Mouse (Mus musculus) hindbrain, embryonic 13.5 days (tissue): ENCODE measurements around the gene Sost. TPM values are rescaled to one million over a fixed set of nuclear protein-coding genes. Genes with fewer than 3 reads are reported as not detected.

Source experiments
- ATAC-seq: fragments of 200-750 bp; cut with Nextera tagmentation; 2 replicates; pipeline ENCODE4 v1.8.0; 2017; ENCODE audit warnings: moderate TSS enrichment; ENCODE audit not compliant: low FRiP score
- H3K27ac ChIP-seq: fragments of 300-500 bp; sonication (generic); 2 replicates; pipeline ENCODE4 v1.5.1; 2015; ENCODE audit warnings: inconsistent platforms, mild to moderate bottlenecking, moderate library complexity
- H3K27me3 ChIP-seq: fragments of 300-500 bp; sonication (generic); 2 replicates; pipeline ENCODE4 v1.6.1; 2015; ENCODE audit warnings: mild to moderate bottlenecking, inconsistent platforms
- H3K36me3 ChIP-seq: fragments of 300-500 bp; sonication (generic); 2 replicates; pipeline ENCODE4 v1.6.1; 2015; ENCODE audit warnings: mild to moderate bottlenecking, inconsistent platforms
- H3K4me1 ChIP-seq: fragments of 300-500 bp; sonication (generic); replicated peaks from 2 replicates; pipeline ENCODE4 v1.6.1; 2015; ENCODE audit warnings: inconsistent platforms
- H3K4me2 ChIP-seq: fragments of 300-500 bp; sonication (generic); 2 replicates; pipeline ENCODE4 v1.6.1; 2015; ENCODE audit warnings: inconsistent platforms, mild to moderate bottlenecking, moderate library complexity
- H3K4me3 ChIP-seq: fragments of 300-500 bp; sonication (generic); 2 replicates; pipeline ENCODE4 v1.5.1; 2015; ENCODE audit warnings: mild to moderate bottlenecking, inconsistent platforms
- H3K9ac ChIP-seq: fragments of 300-500 bp; sonication (generic); 2 replicates; pipeline ENCODE4 v1.6.1; 2015; ENCODE audit warnings: mild to moderate bottlenecking, inconsistent platforms
- H3K9me3 ChIP-seq: fragments of 300-500 bp; sonication (generic); 2 replicates; pipeline ENCODE4 v1.6.1; 2016; ENCODE audit warnings: inconsistent platforms
- WGBS: fragments of 180-500 bp; shearing (Covaris S2); methylation state at CpG from one replicate; pipeline ENCODE4 v1.1.7; 2015; 5-methylcytosine and 5-hydroxymethylcytosine counted together
- polyA plus RNA-seq: library from polyadenylated mRNA; unstranded; fragments of >200 nt; fragmentation: Nextera tagmentation; extraction: Ambion mirVana; gene quantifications from 2 replicates; pipeline ENCODE4 v1.2.1, GENCODE M21; 2015

Gene Sost
- polyA plus RNA-seq, 1 experiment from 2014 or later: 0.42 TPM

DNA sequence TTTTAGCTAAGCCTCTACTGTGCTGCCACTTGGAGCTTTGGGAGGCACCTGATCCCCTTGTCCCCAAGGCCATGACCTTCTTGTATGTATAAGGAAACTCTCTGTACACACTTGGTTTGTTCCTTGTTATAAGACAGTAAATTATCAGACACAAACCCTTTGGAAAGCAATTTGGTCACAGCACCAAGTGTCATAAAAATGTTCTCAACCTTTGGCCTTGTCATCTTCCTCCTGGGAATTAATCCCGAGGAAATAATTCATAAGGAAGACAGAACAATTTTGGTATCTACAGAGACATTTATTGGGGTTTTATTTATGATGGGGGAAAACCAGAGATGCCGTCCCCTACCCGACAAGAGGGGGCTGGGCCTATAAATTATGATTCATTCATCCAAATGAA, 31.1 kb downstream of the Sost start:
- no peaks in the 10 kb centered on the region for H3K36me3 ChIP-seq
- H3K4me3 ChIP-seq: no peak overlapping the region
- no peaks in the 10 kb centered on the region for H3K9me3 ChIP-seq
- H3K27ac ChIP-seq: no peak overlapping the region
- no peak for ATAC-seq
- no peak overlapping the region for H3K4me2 ChIP-seq
- whole genome bisulfite sequencing: 87% methylated on average over 3 of the region's 3 CpGs
- H3K4me1 ChIP-seq: peaks cover 21% of the 10 kb centered on the region
- peaks cover 43% of the 10 kb centered on the region for H3K27me3 ChIP-seq
- H3K9ac ChIP-seq: no peak overlapping the region

DNA sequence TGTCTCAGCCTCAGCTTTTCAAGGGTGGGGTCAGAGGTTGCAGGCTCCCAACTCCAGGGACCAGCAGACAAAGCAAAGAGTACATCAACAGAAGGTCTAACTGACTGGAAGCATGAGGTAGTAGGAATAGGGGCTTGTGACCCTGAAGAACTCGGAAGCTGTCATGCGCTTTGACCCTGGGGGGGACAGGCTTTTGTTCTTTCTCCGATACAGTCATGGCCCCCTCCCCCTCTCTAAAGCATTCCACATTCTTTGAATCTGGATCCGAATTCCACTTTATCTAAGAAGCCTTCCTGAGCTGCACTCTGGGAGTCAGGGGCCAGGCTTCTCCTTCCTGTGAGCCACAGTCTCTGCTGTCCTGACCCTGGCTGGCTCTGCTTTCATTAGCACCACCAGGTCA, 34.8 kb downstream of the Sost start:
- WGBS: 52% methylated on average over 4 of the region's 4 CpGs
- Histone ChIP-seq H3K4me1 (peaks cover 8% of the 10 kb centered on the region), H3K4me3 (no peak overlapping the region), H3K9ac (no peak overlapping the region), H3K4me2 (no peak overlapping the region), H3K27me3 (peaks cover 29% of the 10 kb centered on the region), H3K36me3 (no peaks in the 10 kb centered on the region), H3K9me3 (no peaks in the 10 kb centered on the region), H3K27ac (no peak overlapping the region)
- ATAC-seq: no peak

DNA sequence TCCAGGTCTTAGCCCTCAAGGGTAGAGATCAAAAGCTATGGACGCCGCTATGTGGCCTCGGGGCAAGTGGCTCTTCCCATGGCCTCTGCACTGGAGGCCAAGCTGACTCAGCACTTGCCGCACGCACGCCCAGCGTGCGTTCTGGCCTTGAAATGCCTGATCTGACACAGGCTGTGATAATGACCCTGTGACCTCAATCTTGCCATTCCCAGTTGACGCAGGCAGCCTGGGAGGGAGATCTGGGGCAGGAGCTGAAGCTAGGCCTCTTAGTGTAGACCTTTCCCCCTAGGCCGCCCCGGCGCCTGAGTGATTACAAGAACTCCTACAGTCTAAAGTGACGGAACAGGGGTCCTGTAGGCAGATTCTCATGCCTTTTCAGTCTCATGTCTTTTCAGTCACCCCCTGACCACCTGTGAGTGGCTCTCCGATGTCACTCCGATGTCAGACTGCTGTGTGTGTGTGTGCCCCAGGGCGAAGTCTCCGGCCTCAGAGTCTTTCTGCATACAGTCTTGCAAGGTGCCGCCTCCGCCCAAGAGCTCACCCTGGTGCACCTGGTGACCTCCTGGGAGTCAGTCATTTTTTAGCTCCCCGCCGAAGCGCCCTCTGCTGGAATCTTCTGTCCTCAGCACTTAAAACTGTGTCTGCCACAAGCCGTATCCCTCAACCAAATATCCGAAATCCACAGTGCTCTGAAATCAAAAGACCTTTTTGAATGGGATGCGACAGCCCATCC, 38.6 kb downstream of the Sost start:
- H3K4me2 ChIP-seq: no peak overlapping the region
- no peak overlapping the region for H3K9ac ChIP-seq
- no peaks in the 10 kb centered on the region for H3K36me3 ChIP-seq
- H3K4me1 ChIP-seq: peaks cover 5% of the 10 kb centered on the region
- 30% methylated on average over 25 of the region's 25 CpGs for WGBS
- no peak overlapping the region for H3K4me3 ChIP-seq
- peaks cover 16% of the 10 kb centered on the region for H3K27me3 ChIP-seq
- no peak for ATAC-seq
- H3K27ac ChIP-seq: no peak overlapping the region
- H3K9me3 ChIP-seq: no peaks in the 10 kb centered on the region

DNA sequence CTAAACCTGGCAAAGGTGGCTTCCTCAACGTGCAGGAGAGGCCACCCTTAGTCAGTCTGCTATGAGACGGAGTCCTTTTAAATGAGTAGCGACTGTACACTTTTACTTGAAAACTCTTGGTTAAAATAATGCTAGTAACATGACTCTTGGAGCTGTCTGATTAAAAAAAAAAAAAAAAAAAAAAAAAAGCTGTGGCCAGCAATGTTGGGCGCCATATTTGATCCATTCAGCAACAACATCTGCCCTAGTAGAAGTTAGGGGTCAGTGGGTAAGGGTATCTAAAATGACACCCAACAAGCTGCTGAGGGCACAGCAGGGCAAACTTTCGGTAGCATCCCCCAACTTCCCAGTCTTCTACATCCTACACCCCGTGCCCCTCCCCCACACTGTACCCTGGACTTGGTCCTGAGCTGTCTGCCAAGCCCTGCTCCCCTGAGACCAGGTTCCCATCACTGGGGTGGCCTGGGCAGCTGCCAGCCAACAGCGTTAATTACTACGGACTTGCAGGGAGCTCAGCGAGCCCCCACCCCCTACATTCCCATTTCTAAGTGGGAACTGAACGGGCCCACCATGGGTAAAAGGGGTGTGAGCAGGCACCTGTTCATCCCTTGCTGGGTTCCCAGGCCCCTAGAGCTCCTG, 39.7 kb downstream of the Sost start:
- no peak for ATAC-seq
- Histone ChIP-seq H3K9ac (no peak overlapping the region), H3K4me3 (no peak overlapping the region), H3K27me3 (peaks cover 8% of the 10 kb centered on the region; the same call in 1 of the 2 replicates), H3K4me1 (peaks cover 5% of the 10 kb centered on the region), H3K9me3 (no peaks in the 10 kb centered on the region), H3K36me3 (no peaks in the 10 kb centered on the region), H3K4me2 (no peak overlapping the region), H3K27ac (no peak overlapping the region)
- 76% methylated on average over 10 of the region's 10 CpGs for WGBS

DNA sequence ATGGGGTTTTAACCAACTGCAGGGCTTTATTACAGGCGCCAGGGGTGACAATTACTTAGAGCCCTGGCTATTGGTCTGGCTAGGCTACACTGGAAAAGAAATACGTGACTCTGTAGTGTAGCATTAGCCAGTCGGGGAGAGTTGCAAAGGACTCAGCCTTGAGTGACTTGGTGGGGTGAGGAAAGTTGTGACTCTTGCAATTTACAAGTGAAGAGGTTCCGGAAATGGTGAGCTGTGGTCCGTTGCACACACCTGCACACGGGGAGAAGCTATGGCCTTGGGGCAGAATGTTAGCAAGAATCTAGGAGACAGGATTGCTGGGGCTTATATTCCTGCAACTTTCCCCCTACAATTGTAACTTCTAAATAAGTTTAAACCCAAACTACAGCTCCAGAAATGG, 41.2 kb downstream of the Sost start:
- Histone ChIP-seq H3K27me3 (peaks cover 15% of the 10 kb centered on the region; the same call in 1 of the 2 replicates), H3K4me1 (peaks cover 9% of the 10 kb centered on the region), H3K4me3 (no peak overlapping the region), H3K36me3 (no peaks in the 10 kb centered on the region), H3K9ac (no peak overlapping the region), H3K27ac (no peak overlapping the region), H3K9me3 (no peaks in the 10 kb centered on the region), H3K4me2 (no peak overlapping the region)
- no peak for ATAC-seq
- WGBS: 75% methylated on average over 6 of the region's 6 CpGs

DNA sequence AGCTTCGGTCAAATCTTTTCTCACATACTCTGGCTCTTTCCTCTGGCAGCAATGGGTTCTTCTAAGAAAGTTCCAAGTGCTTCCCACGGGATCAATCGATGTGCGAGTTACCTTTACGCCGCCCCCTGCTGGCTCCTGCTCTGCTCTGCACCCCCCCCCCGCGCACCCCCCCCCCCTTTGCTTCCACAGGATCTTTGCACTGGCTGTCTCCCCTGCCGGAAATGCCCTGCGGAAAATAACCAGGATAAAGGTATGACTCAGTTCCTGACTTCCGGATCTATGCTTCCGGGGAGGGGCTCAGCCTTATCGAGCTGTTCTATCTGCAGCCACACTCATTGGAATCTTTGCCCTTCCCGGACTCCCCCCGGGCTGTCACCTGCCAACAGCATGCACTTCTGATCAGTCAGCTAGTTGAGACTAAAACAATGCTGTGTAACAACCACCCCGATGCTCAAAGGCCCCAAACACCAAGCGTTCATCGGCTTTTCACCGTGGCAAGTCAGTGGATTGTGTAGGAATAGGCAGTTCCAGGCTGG, 42.3 kb downstream of the Sost start:
- 81% methylated on average over 15 of the region's 19 CpGs for WGBS
- ATAC-seq: no peak
- H3K27me3 ChIP-seq: peaks cover 20% of the 10 kb centered on the region; the same call in 1 of the 2 replicates

DNA sequence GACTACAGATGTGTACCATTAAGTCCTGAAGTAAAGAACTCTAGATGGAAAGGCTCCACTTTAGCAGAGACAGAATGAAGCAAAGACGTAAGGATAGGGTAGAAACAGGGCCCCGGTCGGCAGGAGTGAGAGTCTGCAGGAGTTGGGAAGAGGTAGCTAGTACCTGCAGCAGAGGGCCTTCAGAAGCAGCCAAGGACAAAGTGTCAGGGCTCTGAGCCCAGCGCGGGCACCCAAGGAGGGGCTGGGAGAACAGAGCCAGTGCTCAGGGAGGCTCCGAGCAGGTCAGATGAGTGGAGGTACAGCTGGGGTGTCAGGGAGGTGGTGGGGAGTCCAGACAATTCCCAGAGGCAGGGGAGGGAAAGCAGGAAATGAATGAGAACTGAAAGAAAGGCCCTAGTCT, 42.8 kb downstream of the Sost start:
- no peak overlapping the region for H3K9ac ChIP-seq
- peaks cover 9% of the 10 kb centered on the region for H3K4me1 ChIP-seq

More for the DNA sequence above, 42.3 kb downstream of the Sost start:
- no peak overlapping the region for H3K4me3 ChIP-seq
- H3K9ac ChIP-seq: no peak overlapping the region
- no peaks in the 10 kb centered on the region for H3K36me3 ChIP-seq
- H3K4me2 ChIP-seq: no peak overlapping the region
- peaks cover 9% of the 10 kb centered on the region for H3K4me1 ChIP-seq
- no peak overlapping the region for H3K27ac ChIP-seq
- H3K9me3 ChIP-seq: no peaks in the 10 kb centered on the region

DNA sequence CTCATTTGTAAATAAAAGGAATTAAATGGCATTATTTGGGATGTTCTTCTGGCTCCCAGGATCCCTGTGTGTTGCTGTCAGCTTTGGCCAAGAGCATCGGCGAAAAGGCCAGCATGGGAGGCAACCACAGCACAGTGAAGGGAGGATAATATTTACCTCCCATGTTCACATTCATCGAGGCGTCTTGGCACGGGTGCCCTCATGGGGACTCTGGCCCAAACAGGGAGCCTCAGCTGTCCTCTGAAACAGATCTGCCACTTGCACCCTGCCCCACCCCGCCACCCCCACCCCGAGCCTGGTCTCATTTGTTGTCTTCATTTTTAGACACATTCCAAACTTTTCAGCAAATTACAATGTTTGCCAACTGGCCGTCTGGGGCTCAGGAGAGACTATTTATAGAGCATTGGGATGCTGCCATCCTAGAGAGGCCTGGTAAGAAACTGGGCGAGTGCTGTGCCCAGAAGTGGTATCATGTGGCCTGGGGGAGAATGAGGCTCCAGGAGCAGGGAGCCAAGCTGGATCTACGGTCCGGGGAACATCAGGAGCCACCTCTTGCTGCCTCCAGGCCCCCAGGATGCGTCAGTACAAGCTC, 45.4 kb downstream of the Sost start:
- H3K36me3 ChIP-seq: no peaks in the 10 kb centered on the region
- peaks cover 40% of the 10 kb centered on the region for H3K27me3 ChIP-seq
- WGBS: 83% methylated on average over 12 of the region's 12 CpGs
- H3K9me3 ChIP-seq: no peaks in the 10 kb centered on the region
- 0 out of 2 replicates have a peak, but pooled peaks cover 4% of the 10 kb centered on the region for H3K4me1 ChIP-seq
- H3K9ac ChIP-seq: no peak overlapping the region
- ATAC-seq: no peak
- no peak overlapping the region for H3K4me3 ChIP-seq
- H3K27ac ChIP-seq: no peak overlapping the region
- H3K4me2 ChIP-seq: no peak overlapping the region

More for the DNA sequence above, 42.8 kb downstream of the Sost start:
- Histone ChIP-seq H3K27me3 (peaks cover 24% of the 10 kb centered on the region), H3K4me2 (no peak overlapping the region), H3K4me3 (no peak overlapping the region), H3K9me3 (no peaks in the 10 kb centered on the region), H3K36me3 (no peaks in the 10 kb centered on the region), H3K27ac (no peak overlapping the region)
- WGBS: 87% methylated on average over 6 of the region's 6 CpGs
- no peak for ATAC-seq

DNA sequence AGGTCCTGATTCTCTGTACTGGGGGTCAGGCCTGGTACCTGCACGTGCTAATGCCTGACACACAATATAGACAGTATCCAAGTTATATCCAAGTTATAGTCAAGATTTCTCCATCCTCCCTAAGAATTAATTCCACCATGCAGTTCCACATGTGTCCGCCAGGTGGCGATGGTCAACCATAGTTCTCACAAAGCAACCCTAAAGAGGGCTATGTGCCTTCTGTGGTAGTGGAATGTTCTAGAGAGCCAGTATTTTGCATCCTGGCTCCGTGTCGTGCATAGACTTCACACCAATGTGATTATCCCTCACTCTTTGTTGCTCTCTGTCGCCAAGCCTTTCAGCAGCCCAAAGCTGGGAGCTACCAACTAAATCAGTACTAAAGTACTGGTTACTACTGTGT, 47.2 kb downstream of the Sost start:
- WGBS: 2% methylated on average over 6 of the region's 6 CpGs

DNA sequence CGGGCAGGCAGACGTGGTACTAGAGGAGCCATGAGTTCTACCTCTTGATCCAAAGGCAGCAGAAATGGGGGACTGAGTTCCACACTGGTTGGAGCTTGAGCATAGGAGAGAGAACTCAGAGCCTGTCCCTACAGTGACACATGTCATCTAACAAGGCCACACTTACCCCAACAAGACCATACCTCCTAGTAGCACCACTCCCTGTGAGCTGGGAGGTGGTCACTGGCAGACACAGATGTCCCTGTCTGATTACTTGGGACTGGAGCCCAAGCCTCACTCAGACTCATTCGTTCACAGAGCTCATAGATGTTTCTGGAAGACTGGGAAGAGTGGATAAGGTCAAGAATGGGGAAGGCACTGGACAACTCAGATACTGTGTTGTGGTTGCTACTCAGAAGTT, 48.2 kb downstream of the Sost start:
- WGBS: 74% methylated on average over 3 of the region's 3 CpGs
- Histone ChIP-seq H3K4me1 (0 out of 2 replicates have a peak, but pooled peaks cover 4% of the 10 kb centered on the region), H3K4me3 (no peak overlapping the region), H3K9me3 (no peaks in the 10 kb centered on the region), H3K27me3 (peaks cover 46% of the 10 kb centered on the region), H3K9ac (no peak overlapping the region), H3K27ac (no peak overlapping the region), H3K4me2 (no peak overlapping the region), H3K36me3 (no peaks in the 10 kb centered on the region)
- ATAC-seq: no peak

More for the DNA sequence above, 47.2 kb downstream of the Sost start:
- Histone ChIP-seq H3K4me1 (0 out of 2 replicates have a peak, but pooled peaks cover 4% of the 10 kb centered on the region), H3K9me3 (no peaks in the 10 kb centered on the region), H3K36me3 (no peaks in the 10 kb centered on the region), H3K27me3 (peaks cover 41% of the 10 kb centered on the region), H3K27ac (no peak overlapping the region), H3K9ac (no peak overlapping the region), H3K4me2 (no peak overlapping the region), H3K4me3 (no peak overlapping the region)
- no peak for ATAC-seq

DNA sequence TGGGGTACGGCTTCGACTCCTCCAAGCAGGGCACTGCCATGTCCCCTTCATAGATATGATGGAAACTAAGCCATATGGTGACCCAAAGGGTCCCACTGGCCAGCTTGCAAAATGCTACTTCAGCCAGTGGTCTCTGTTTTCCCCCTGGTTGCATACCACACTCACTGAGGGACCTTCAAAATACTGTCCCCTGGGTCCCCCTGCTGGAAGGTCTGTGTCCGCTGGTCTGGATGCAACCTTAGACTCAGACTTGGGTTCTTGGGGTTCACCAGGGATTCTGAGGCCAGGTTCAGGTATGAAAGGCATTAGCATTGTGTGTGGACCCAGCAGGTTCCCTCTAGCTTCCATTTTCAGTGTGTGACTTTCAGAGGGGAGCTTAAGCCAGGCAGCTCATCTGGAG, 50.0 kb downstream of the Sost start:
- Histone ChIP-seq H3K4me2 (no peak overlapping the region), H3K27ac (no peak overlapping the region), H3K9ac (no peak overlapping the region), H3K27me3 (peaks cover 48% of the 10 kb centered on the region), H3K4me3 (no peak overlapping the region), H3K4me1 (0 out of 2 replicates have a peak, but pooled peaks cover 4% of the 10 kb centered on the region), H3K9me3 (no peaks in the 10 kb centered on the region), H3K36me3 (no peaks in the 10 kb centered on the region)
- no peak for ATAC-seq
- 77% methylated on average over 3 of the region's 3 CpGs for WGBS

DNA sequence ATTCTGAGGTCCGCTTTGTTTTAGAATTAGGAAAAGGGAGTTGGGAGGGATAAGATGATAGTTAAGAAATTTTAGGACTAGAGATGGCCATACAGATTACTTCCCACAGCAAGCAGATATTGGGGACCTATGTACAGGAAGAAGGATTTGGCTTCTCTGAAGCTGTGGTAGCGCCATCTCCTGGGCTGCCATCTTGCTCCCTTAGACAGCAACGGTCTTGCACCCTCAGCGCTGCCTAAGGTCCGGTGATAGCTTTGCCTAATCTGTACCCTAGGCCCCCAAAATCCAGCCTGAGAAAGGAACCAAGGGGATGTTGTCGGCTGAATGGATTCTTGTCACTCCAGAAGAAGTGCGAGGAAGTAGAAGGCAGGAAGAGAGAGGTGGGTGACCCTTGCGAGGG, 53.2 kb downstream of the Sost start:
- Histone ChIP-seq H3K4me2 (no peak overlapping the region), H3K27me3 (peaks cover 40% of the 10 kb centered on the region), H3K4me1 (no peaks in the 10 kb centered on the region), H3K36me3 (no peaks in the 10 kb centered on the region), H3K4me3 (no peak overlapping the region), H3K9ac (no peak overlapping the region), H3K27ac (no peak overlapping the region), H3K9me3 (no peaks in the 10 kb centered on the region)
- 64% methylated on average over 8 of the region's 8 CpGs for WGBS
- no peak for ATAC-seq
